Mouse (Mus musculus) kidney, adult 18-20 months (tissue): ENCODE measurements at regions not wholly inside any gene's neighbourhood (a gene's known extent, or its start where the extent isn't known, plus 50 kb on each side); places are given as distances from the start of the nearest gene placed in this dataset.

Experiments used
- DNase-seq: peaks from one replicate; pipeline ENCODE4 v3.0.0; 2021

DNA sequence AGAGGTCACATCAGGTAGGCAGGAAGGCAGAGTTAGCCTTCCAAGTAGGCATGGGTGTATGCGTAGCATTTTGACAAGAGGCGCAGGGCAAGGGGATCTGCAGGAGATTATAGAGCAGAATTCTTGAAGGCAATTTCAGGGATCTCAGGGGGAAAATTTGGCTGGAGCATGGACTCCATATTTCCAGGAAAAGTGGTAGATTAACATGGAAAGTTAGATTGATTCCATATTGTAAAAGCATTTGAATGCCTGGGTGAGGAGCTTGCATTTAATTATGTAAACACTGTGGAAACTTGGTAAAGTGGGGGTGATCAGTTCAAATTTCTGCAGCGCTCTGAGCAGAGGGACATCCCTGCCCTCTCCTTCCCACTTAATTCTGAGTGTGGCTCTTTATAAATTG, 146.7 kb downstream of the Pax3 start:
- DNase-seq = no peak

DNA sequence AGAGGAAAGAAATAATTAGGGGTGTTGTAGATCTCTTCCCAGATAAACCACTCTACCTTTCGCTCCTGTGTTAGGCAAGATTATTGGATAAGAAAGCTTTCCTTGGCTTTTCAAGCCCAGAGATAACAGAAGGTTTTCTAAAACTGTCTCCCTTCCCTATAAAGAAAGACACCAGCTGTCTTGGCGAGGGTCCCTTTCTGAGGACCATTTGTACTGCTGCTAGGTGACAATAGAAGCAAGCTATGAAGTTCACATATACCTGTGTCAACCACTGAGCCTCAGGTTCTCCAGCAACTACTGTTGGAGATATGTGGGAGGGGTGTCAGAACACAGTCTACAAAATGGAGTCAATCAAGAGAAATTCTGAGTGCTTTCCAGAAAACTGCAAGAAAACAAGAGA, 164.6 kb downstream of the Pax3 start:
- no peak for DNase-seq

DNA sequence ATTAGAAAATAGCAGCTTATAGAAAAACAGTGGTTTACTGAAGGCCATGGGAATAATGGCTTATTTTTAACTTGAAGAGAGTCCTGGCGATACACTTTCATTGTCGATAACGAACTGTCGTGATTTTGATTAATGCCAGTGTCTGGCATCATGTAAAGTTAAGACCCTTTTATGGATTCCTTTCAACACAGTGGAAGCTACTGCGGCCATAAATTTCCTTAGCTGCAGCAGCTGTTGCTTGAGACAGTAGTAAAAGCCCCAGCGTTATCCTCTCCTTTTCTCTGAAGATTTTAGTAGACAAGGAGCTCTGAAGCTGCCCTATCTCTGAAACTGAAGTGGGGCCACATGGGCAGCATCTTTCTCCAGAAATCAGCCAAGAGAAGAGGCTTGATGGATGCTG, 175.2 kb downstream of the Pax3 start:
- no peak for DNase-seq

DNA sequence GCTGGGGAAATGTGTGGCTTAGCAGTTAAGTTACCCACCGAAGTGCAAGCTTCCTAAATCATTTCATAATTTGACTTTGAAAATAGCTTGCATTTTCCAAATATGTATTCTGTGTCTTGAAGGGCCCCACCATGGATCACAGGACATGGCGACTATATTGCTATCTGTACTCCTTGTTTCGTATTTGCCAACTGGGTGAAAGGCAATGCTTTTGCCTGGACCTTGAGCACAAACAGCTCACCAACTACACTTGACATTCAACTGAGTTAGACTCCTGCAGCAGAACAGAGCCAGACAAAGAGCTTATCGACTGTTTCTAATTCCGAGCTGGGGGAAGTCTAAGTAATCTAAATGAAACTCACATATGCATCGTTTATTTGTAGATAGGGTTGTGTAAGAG, 175.9 kb downstream of the Pax3 start:
- DNase-seq = no peak

- DNase-seq = no peak
These were observed 178.9 kb downstream of the Pax3 start for GRCm38 (mm10) chr1:78017949-78018617.

DNA sequence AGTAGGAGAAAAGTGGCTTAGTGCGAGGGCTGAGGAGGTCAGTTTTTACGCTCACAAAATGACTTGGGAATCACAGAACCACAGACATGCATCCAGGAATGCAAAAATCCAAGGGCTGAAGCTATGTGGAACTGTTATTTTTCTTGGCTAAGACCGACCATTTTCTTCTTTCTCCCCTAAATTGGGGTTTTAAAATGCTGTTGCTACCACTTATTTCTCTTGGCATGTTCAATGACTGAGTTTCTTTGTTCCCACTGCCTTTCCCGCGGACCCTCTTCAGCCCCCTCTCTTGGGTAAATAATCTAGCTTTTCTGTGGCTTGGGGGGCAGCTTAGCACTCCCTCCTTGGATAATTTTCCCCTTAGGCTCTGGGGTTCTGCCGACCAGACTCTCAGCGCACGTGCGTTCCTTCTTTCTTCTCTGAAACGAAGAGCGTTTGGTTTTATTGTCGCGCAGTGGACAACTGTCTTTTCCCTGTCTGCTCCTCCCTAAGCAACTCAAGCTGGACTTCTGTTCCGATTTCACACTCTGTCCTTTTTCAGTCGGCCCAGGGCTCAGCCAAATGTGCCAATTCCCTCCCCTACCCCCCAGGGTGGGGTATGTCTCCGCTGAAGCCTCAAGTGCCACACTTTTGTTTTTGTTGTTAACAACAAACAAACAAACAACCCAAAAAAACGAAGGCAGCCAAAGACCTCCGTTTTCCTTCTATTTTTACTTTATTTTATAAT, 180.2 kb downstream of the Pax3 start:
- DNase-seq = no peak

- DNase-seq = no peak
These were observed 180.9 kb downstream of the Pax3 start for GRCm38 (mm10) chr1:78015999-78016398.

DNA sequence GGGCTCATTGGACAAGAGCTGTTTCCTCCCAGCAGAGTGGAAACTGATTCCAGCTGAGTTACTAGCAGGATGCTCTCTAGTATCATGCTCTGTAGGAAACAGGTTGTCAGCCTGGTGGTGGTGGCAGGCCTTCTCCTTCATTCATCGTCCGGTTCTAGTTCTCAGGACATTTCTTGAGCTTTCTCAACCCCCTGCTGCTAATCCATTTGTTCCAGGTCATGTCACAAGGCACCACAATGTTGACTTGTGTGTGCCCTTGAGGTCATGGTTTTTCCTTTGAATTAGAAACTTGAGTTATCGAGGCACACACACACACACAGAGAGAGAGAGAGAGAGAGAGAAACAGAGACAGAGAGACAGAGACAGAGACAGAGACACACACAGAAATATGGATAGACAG, 183.5 kb downstream of the Pax3 start:
- DNase-seq = no peak

- DNase-seq = peak; percentile 28
These were observed 188.0 kb downstream of the Pax3 start for GRCm38 (mm10) chr1:78008811-78009410.

DNA sequence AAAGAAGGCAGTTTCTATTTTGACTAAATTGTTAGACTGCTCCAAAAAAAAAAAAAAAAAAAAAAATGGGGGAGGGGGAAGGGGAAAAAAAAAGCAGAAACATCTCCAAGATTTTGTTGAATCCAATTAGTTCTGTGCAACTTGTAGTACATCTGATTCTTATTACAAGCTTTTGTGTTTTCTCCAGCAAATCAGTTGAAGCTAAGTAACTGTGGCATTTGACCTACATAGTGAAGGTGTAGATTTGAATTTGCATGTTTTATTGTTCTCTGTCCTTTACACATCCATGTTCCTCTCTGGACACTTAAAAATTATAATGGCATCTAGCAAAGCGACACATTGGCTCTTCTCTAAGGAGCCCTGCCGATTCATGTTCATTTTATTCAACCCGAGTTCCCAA, 192.6 kb downstream of the Pax3 start:
- DNase-seq = no peak

GRCm38 (mm10) chr1:77998727-77999126, 198.2 kb downstream of the Pax3 start:
- DNase-seq = no peak

DNA sequence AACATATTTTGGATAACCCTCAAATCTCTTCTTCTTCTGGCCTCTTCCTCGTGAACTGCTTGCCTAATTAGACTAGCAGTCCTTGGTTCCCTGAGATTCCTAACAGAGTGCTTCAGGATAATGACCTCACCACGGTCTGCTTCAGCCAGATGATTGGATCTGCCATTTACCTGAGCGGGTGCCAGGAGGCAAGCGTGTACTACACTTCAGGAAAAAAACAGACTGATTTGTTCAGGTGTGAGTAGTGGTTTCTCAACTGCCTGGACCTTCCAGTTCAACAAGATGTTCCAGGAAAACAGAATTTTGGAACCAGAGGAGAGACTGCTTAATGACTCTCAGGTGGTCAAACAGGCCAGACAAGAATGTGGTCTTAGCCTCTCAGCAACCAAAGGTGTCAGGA, 215.4 kb downstream of the Pax3 start:
- DNase-seq = no peak

DNA sequence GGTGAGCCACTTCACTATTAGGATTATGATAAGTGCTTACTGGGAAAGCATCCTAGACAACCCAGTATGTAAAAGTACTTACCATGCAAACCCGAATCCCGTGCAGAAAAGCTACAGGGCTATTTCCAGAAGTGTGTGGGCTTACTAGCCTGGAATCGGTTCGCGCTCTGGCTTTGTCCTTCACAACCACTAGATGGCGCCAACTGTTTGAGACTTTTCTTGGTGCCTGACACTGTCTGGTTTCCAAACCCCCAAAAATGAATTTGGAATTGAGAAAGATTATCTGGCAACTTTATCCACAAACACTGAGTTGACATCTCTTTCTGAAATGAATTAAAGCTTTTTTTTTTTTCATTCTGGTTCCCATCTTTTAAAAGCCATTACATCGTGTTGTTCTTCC, 218.2 kb downstream of the Pax3 start:
- DNase-seq = peak; percentile 44

- no peak for DNase-seq
These were observed 221.0 kb downstream of the Pax3 start for GRCm38 (mm10) chr1:77975941-77976340.

- DNase-seq = peak; percentile 70
These were observed 224.6 kb downstream of the Pax3 start for GRCm38 (mm10) chr1:77972301-77972717.

DNA sequence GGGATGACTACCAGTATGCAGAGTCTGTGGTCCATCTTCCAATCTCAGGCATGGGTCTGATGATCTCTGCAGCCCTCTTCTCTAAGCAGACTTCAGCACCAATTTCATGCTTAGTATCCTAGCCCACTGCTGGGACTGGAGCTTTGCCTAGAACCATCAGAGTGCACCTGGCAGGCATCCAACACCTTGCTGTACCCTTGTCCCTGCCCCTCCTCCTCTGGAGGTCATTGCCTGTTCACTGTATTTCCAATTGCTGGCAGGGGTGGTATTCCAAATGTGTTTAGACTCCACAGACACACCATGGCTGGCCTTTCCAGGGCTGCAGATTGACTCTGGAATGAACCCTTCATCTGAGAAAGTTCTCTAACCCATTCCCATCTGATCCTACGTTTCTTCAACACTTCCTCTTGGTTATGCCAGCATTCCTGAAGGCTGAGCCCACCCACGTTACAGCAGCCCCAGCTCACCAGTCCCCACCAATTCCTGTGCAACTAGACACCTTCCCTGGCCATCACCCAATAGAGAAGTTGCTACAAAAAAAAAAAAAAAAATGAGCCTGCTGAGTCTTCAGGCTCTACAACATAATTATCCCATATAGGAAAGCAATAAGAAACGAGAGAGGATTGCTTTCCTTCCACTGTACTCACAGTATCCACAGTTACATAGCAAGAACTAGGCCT, 232.1 kb downstream of the Pax3 start:
- DNase-seq = peak; percentile 65

DNA sequence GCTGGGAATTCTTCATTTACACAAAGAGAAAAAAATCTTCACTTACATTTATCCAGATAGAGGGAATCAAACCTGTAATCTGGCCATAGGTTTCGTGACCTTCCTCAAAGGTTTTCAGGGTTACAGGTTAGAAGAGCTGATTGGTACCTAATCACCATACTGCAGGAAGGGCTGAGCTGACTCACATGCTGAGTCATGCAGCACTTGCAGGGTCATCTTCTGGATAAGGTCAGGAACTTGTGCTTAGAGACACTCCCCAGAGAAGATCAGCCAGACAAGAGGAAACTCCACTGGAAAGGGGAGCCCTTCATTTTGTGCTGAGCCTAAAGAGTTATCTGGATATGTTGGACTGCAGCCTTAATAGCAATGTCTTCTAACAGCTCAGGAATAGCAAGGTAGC, 237.6 kb downstream of the Pax3 start:
- DNase-seq = no peak

DNA sequence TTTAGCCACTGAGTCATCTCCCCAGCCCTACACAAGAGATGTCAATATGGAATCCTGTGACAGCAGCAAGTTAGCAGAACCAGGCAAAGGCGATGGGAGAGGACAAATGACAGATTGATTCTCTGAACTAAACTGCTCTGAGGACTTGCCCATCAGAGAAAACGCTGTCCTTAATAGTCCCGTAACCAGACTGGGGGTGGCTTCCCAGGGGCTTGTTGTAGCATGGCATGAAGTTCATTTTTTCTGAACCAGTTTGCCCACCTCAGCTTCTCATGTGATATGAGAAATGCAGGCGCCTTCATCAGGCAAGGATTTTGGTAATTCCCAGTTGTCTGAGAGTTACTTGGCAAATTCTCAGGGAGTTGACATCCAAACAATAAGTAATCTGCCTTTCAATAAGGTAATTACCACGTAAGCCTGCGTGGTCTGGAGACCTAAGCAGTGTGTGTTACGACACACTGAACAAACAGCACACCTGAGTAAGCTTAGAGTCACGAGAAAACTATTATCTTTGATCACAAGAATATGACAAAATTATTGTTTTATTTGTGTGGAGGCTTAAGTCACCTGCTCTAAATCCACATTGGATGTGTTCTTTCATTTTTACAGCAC, 239.7 kb downstream of the Pax3 start:
- no peak for DNase-seq

DNA sequence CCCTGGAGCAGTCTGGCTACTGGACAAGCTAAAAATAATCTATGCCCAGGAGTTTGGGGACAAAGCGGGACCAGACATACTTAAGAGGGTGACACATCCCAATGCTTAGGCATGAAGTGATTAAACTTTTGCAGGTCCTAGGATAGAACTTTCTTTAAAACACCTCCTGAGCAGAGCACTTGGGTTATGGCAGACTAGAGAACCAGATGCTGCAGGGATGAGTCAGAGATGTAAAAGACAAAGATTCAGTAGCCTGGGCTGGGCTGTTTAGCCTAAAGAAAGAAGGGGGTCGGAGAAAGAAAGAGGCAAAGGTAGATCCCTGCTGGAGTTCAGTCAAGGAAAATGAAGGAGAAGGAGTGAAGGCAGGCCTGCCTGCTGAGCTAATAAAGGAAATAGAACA, 249.0 kb downstream of the Pax3 start:
- no peak for DNase-seq

GRCm38 (mm10) chr1:77944327-77944645, 252.6 kb downstream of the Pax3 start:
- DNase-seq = no peak

DNA sequence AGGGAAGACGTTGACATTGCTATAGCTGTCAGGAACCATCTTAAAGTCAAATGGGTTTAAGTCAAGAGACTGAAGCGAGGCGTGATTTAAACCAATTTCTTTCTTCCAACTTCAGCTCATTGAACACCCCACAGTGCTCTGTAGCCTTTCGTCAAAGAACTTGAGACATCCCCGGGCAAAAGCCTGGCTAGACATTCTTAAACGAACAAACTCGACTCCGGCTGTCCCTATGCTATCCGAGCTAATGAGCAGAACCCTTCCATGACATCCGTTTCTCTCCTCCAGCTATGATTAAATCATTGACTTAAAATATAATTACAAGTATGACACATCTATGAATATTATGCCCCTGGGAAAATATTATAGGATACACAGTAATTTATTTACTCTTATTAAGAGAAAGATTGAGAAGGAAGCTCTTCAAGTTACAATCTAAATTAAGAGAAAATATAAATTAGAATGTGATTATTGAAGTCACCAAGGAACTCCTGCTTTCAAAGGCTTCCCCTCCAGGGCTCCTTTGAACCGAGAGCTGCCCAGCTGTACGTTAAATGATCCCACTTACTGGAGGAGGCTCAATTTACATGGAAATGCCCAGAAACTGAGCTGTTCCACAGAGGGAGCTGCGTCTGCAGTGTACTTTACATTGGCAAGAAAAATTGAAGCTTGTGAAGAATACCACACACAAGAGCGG, 253.2 kb downstream of the Pax3 start:
- DNase-seq = no peak

DNA sequence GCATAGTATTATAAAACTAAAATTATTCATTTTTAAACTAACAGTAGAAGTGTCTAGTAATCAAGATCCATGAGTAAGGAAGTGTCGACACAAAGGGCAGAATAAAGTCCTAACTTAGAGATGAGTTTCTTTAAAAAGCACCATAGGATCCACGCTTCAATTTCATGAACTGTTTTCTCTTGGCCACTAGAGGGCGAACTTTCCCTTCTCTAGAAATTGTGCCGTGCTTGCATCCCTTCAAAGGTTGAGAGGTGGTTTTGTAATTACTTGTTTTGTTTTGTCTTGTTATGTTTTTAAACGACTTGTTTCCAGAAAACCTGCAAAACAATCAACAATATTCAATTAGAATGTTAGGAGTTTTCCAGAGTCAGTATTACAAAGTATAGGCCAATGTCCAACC, 253.8 kb downstream of the Pax3 start:
- DNase-seq = no peak
